Mouse (Mus musculus): ENCODE data around the gene Smarca1.

Smarca1 gene

DNA sequence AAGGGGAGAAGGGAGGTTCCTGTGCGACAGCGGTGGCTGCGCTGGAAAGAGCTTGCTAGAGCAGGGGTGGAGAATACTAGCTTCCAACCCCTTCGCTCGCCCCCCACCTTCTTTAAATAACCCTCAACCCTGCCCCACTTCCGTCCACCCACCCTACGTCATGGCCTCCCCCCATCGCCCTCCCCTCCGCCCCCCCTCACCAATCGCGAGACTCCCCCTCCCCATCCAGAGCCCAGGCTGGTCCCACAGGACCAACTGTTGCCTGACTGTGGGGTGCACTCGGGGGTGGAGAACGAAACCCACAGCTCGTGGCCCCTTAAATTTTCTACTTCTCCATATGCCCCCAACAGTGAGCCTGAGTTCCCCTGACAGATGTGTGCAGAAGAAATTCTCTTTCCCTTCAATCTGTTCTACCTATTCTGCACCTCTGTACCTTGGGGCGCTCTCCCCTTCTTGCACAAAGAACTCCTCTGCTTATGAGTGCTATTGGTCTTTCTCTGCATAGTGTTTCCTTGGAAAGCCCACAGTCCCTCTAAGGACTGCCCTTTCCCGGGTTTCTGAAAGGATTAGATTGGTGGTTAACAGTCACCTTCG, at the start of gene Smarca1:
TSS of gene Smarca1 (minus strand) at position 544 of the 594 bp plus-strand sequence.
- peak; percentile 4 for DNase-seq

DNA sequence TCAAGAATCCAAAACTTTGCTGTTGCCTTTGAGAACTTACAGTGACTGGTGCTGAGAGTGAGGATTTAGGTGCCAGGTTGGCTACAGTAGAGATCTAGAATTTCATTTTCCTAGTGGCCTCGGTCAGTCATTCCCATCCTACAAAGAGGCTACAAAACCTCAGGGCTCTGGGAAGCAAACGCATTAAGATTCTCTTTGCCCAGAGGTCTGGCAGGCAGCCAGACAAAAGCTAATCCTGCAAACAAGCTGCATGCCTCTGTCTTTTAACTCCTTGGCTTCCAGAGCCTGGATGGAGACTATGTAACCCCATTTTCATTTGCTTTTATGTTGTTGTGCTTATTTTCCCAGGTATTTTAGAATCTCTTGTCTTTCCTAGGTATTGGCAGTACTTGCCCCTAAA, 45.0 kb upstream of the Smarca1 start:
- no peak for DNase-seq

- no peak for DNase-seq
These were observed 44.1 kb upstream of the Smarca1 start for GRCm38 (mm10) chrX:47936885-47937284.

GRCm38 (mm10) chrX:47934352-47934751, 41.6 kb upstream of the Smarca1 start:
- DNase-seq = no peak

DNA sequence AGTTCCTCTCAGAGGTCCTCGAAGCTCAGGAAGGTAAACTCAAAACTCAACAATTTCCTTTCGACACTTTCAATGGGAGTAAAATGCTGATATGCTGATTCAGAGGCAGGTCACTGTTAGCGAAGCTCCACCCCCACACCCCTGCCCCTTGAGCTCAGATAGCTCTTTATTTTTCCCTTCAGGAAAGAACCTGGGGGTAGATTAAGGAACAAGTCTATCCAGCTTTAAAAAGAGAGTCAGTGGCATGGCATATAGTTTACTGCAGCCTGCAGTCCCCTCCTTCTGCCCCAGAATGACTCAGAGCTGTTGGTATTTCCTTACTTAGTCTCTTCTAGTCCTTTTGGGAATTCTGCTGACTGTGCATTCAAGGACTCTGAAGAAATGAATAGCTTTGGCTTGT, 37.7 kb upstream of the Smarca1 start:
- no peak for DNase-seq

DNA sequence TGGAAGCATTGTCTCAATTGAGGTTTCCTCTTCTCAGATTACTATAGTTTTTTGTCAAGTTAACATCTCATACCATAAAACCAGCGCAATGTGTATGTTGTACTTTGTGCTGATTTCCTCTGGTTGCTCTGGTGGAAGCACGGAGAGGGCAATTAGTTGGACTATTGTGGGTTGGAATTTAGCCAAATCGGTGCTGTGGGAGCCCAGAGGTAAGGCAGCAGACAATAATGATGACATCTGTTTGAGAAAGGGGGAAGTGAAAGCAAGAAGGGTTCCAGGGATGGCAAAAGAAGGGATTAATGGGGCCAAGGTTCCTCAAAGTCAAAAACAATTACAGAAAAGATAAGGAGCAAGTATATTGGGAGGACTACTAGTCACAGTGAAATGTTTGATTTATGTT, 35.2 kb upstream of the Smarca1 start:
- DNase-seq = no peak

DNA sequence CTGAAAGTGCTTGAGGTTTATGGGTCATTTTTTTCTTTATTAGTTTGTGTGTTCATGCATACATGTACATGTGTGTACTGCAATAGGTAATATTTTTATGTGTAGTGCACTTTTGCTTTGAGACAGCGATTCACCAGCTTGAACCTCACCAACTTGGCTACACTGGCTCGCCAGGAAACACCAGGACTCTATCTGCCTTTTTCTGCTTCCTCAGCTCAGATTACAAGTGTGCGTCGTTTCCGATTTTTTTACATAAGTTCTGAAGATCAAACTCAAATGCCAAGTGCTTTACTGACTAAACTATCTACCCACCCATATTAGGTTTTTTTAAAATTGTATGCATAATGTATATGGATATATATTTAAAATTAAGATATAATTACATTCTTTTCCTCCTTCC, 27.8 kb upstream of the Smarca1 start:
- no peak for DNase-seq

GRCm38 (mm10) chrX:47916831-47917230, 24.1 kb upstream of the Smarca1 start:
- DNase-seq = no peak

GRCm38 (mm10) chrX:47913543-47913938, 20.8 kb upstream of the Smarca1 start:
- no peak for DNase-seq

DNA sequence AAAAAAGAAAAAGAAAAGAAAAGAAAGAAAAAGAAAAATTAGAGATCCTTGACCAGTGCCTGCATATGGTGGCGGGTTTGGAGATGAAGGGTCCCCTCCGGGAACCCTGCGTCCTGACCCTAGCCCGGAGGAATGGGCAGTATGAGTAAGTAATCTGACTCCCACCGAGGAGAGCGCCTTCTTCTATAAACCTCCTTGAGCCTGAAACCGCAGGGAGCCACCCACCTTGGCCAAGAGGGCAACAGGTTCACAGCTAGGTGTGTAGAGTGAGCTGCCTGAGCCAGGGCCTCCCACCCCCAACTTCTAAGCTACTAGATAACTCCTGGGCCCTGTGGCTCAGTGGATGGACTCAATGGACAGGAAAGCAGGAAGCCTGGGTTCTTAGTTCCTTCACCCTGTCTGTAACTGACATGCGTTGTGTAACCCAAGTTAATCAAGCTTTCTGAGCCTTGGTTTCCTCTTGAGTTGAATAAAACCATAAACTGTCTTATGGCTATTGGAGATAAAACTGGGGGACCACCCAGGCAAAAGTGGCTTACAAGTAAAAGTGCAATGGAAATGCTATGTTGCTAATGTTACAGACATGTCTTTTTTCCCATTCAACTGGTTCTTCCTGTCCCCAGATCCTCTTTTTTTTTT, 20.2 kb upstream of the Smarca1 start:
- DNase-seq = peak; percentile 8

GRCm38 (mm10) chrX:47912306-47912792, 19.6 kb upstream of the Smarca1 start, which contains the start of gene Ocrl:
Gene Ocrl, plus strand, starts transcription at chrX:47912387.
- peak; percentile 79 for DNase-seq

DNA sequence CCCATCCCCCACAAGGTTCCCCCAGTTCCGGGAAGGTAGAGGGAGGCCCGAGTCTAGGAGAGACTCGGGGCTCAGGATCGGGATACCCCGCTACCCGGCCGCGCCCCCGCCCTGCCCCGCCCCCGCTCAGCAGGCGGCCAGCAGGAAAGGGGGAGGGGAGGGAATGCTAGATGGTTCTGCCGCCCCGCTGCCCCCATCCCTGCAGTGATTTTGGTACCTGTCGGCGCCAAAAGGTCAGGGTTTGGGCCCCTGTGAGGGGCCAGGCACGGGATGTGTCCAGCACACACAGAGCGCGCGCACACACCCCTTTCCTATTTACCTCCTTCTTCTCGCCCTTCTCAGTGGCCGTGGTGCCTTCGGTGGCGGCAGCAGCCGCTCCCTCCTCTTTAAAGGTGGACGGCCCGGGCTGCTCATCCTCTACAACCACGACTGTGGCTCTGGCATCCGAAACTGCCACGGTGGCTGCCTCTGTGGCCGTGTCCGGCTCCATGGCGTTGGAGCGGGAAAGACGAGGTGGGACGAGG, 805 bp downstream of the Smarca1 start:
- peak; percentile 4 for DNase-seq

DNA sequence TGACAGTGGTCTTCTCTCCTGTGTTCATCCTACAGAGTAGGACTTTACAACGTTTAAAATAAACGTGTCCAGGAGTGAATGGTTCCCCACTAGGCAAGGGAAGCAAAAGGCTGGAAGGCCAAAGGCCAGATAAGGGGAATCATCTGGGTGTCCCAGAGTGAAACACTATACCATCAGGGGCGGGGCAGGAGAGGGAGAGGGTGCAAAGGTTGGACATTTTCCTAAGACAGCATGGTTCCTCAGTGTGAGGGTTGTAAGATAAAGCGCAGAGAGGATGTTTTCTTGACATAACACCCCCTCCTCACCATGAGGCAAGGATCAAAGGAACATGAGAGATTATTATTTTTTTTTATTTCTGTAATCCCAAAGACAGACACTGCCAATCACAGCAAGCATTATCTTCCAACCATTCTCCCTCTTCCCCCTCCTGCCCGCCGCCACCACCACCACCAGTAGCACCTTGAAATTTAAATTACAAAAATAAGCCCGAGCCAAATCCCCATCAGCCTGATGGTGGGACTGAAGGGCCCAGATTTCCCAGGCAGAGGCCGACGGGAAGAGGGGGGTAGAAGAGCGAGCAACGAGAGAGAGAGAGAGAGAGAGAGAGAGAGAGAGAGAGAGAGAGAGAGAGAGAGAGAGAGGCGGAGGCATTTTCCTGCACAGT, 1.4 kb downstream of the Smarca1 start:
- peak; percentile 3 for DNase-seq

DNA sequence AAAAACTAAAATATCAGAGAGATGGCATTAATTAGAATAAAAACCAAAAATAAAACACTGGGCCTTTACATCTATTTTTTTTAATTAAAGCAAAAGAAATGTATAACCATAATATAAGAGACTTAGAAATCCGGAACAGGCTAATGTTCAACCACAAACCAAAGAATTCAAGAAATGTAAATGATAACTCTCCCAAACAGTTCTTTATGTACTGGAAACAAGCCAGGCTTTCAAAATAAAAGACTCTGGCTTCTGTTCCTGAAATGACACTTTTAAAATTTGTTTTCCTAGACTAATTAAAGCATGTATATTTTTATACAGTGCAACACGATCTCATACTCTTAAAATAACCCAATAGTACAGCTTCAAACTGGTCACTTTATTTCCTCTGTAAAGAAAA, 5.4 kb downstream of the Smarca1 start:
- DNase-seq = no peak

GRCm38 (mm10) chrX:47882813-47883212, 10.0 kb downstream of the Smarca1 start:
- DNase-seq = no peak

DNA sequence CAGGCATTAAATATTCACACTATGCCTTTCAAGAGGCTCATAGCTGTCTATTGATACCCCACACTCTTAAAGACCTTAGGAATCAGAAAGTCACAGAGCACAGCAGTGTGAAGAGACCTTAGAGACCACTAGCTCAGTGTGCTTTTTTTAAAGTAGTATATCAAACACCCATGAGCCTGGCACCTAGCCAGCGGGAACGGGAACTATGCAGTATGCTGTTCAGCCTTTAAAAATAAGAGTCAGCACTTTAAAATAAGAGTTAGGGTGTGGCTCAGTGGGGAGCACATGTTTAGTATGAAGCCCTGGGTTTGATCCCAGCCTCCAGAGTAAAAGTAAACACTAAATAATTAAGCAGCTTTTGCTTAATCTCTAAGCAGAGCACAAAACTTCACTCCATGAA, 12.7 kb downstream of the Smarca1 start:
- DNase-seq = peak; percentile 6

DNA sequence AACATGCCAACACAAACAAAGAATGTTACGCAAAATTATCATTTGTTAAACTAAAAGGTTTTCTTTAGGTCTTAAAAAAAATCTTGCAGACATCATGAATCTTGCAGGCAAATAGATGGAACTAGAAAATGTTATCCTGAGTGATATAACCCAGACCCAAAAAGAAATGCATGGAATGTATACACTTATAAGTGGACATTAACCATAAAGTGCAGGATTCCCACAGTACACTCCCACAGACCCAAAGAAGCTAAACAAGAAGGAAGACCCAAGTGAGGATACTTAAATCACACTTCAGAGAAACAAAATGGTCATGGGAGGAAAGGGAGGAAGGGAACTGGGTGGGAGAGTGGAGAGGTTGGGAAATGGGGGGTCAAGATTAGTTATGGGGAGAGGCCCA, 34.2 kb downstream of the Smarca1 start:
- DNase-seq = no peak

DNA sequence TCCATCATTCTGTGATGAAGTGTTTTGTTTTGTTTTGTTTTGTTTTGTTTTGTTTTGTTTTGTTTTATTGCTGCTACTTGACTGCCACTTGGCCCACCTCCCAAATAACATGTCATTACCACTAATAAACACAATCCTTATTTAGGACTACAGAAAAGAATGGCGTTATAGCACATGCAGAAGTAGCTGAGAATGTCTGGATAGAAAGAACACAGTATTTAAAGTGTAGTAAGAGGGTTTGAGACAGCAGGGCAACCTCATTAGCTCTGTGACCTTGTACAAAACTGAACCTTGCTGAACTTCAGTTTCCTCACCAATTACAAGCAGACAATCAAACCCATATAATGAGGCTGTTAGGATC, 57.0 kb downstream of the Smarca1 start:
- no peak for DNase-seq

DNA sequence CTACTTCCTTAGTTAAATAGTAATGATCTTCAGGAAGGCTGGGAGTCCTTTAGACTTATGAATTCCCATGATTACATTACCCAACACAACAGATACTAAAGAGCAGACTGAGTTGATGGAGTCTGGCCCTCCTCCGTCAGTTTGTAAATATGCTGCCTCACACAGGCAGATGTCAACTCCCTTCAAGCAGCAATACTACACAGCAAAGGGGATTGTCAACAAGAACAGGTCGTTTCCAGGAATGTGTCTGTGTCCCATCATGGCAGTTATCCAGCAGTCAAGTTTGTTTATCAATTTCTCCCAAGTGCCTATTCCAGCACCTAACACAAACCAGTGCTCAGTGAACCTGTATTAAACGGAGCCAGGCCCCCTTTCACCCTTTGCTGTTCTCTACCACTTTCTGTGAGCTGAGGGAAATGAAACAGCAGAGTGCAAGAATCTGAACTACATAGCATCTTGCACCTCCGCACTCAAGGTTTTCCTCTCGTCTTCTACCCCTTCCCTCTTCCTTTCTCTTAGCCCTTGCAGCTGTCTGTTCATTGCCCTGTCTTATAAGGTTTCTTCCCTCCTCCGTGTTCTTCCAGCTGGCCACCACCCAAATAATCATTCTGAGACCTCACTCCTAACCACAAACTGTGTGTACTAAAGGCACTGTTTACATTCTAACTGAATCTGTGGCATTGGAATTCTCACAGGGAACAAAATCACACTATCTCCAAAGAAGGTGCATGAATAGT, 57.5 kb downstream of the Smarca1 start:
- no peak for DNase-seq

DNA sequence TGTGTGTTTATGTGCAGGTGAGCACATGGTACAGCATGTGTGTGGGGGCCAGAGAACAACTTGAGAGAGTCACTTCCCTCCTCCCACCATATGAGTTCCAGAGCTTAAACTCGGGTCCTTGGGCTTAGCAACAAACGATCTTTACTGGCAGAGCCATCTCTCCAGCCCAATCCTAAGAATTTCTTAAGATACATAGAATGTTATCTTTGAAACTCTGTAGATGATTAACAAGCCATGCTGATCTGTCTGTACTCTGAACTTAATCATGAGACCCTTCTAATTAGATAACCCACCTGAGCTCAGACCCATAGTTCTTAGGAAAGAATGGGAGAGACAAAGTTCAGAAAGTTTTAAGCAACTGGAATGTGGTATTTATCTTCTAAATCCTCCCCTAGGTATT, 59.3 kb downstream of the Smarca1 start:
- DNase-seq = no peak

DNA sequence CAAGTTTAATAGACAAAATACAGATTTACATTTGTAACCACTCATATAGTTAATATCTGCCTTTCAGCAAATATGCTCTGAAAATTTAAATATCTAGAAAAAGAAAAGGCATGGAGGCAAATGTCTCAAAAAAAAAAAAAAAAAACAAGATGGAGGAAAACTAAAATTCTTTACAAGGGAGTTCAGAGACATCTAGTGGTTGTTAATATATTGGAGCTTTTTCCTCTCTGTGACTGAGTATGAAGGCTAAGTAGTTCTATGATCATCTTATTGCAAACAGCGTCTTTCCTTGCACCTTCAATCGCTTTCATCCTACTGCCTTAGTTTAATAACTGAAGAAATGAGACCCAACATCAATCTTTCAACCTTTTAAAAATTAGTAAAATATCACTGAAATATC, 72.2 kb downstream of the Smarca1 start:
- DNase-seq = no peak

GRCm38 (mm10) chrX:47808717-47809116, 84.1 kb downstream of the Smarca1 start:
- no peak for DNase-seq

- DNase-seq = no peak
These were observed 128.3 kb downstream of the Smarca1 start for GRCm38 (mm10) chrX:47764440-47764839.

Measured in thymus, postnatal 4 days (tissue).